Mouse (Mus musculus): ENCODE results near the gene Rab3gap2. TPM values are rescaled to one million over a fixed set of nuclear protein-coding genes. Genes with fewer than 3 reads are reported as not detected.
A peak's percentile ranks its signal among the peaks of the same experiment; 100 is the strongest.

Rab3gap2 gene
- polyA plus RNA-seq, 1 experiment from 2014 or later = 15.8 TPM

- no peak for TF ChIP-seq CTCF (IDR thresholded peaks at IDR 0.05; ENCODE audit: low read depth)
- H3K27me3 ChIP-seq (replicated peaks; ENCODE audit: control insufficient read depth, insufficient read depth, low read length) = no peaks in the 10 kb centered on the region
- H3K4me1 ChIP-seq (replicated peaks; ENCODE audit: control insufficient read depth, insufficient read depth, low read length) = peaks cover 3% of the 10 kb centered on the region; the same call in 1 of the 2 replicates
- no peaks in the 10 kb centered on the region for H3K36me3 ChIP-seq (ENCODE audit: control insufficient read depth, insufficient read depth)
- H3K4me3 ChIP-seq (ENCODE audit: low read depth, low read length) = peak overlapping the region; percentile 95
- peak overlapping the region; percentile 85 for H3K4me2 ChIP-seq (replicated peaks; ENCODE audit: low read depth)
- 1% methylated on average over 23 of the region's 23 CpGs for WGBS
- ATAC-seq = no peak; the same call in 1 of the 2 replicates
- no peaks in the 10 kb centered on the region for H3K9me3 ChIP-seq (ENCODE audit: control insufficient read depth)
- H3K27ac ChIP-seq (ENCODE audit: low read depth, low read length) = peak overlapping the region; percentile 88
- H3K9ac ChIP-seq (ENCODE audit: low read depth, low read length) = peak overlapping the region; percentile 81
Observed at GRCm38 (mm10) chr1:185203196-185203908, 565 bp upstream of the Rab3gap2 start.

- 55% methylated on average over 8 of the region's 8 CpGs for WGBS
- H3K9ac ChIP-seq (ENCODE audit: low read depth, low read length) = 0 out of 2 replicates have a peak overlapping the region, but pooled peaks have one; percentile 7
Observed at GRCm38 (mm10) chr1:185205090-185205489, 1.2 kb downstream of the Rab3gap2 start.

GRCm38 (mm10) chr1:185207851-185208595, 4.1 kb downstream of the Rab3gap2 start:
- no peak overlapping the region for H3K27ac ChIP-seq (ENCODE audit: low read depth, low read length)
- H3K4me1 ChIP-seq (replicated peaks; ENCODE audit: control insufficient read depth, insufficient read depth, low read length) = peaks cover 3% of the 10 kb centered on the region; the same call in 1 of the 2 replicates
- H3K36me3 ChIP-seq (ENCODE audit: control insufficient read depth, insufficient read depth) = no peaks in the 10 kb centered on the region
- no peak for TF ChIP-seq CTCF (IDR thresholded peaks at IDR 0.05; ENCODE audit: low read depth)
- H3K9ac ChIP-seq (ENCODE audit: low read depth, low read length) = no peak overlapping the region
- ATAC-seq = no peak
- WGBS = 76% methylated on average over 13 of the region's 13 CpGs
- no peaks in the 10 kb centered on the region for H3K27me3 ChIP-seq (replicated peaks; ENCODE audit: control insufficient read depth, insufficient read depth, low read length)
- H3K4me3 ChIP-seq (ENCODE audit: low read depth, low read length) = no peak overlapping the region
- no peak overlapping the region for H3K4me2 ChIP-seq (replicated peaks; ENCODE audit: low read depth)
- H3K9me3 ChIP-seq (ENCODE audit: control insufficient read depth) = no peaks in the 10 kb centered on the region

More at GRCm38 (mm10) chr1:185205090-185205489, 1.2 kb downstream of the Rab3gap2 start:
- no peaks in the 10 kb centered on the region for H3K27me3 ChIP-seq (replicated peaks; ENCODE audit: control insufficient read depth, insufficient read depth, low read length)
- H3K4me2 ChIP-seq (replicated peaks; ENCODE audit: low read depth) = peak overlapping the region; percentile 85
- no peak for TF ChIP-seq CTCF (IDR thresholded peaks at IDR 0.05; ENCODE audit: low read depth)
- H3K9me3 ChIP-seq (ENCODE audit: control insufficient read depth) = no peaks in the 10 kb centered on the region
- H3K4me3 ChIP-seq (ENCODE audit: low read depth, low read length) = peak overlapping the region; percentile 95; the same call in 1 of the 2 replicates
- H3K36me3 ChIP-seq (ENCODE audit: control insufficient read depth, insufficient read depth) = no peaks in the 10 kb centered on the region
- H3K4me1 ChIP-seq (replicated peaks; ENCODE audit: control insufficient read depth, insufficient read depth, low read length) = peaks cover 3% of the 10 kb centered on the region; the same call in 1 of the 2 replicates
- H3K27ac ChIP-seq (ENCODE audit: low read depth, low read length) = no peak overlapping the region
- ATAC-seq = no peak

- peaks cover 3% of the 10 kb centered on the region; the same call in 1 of the 2 replicates for H3K4me1 ChIP-seq (replicated peaks; ENCODE audit: control insufficient read depth, insufficient read depth, low read length)
- no peak overlapping the region for H3K9ac ChIP-seq (ENCODE audit: low read depth, low read length)
- WGBS = 87% methylated on average over 8 of the region's 8 CpGs
- H3K27me3 ChIP-seq (replicated peaks; ENCODE audit: control insufficient read depth, insufficient read depth, low read length) = no peaks in the 10 kb centered on the region
- H3K9me3 ChIP-seq (ENCODE audit: control insufficient read depth) = no peaks in the 10 kb centered on the region
- no peak overlapping the region for H3K4me3 ChIP-seq (ENCODE audit: low read depth, low read length)
- no peak overlapping the region for H3K27ac ChIP-seq (ENCODE audit: low read depth, low read length)
- H3K4me2 ChIP-seq (replicated peaks; ENCODE audit: low read depth) = no peak overlapping the region
- no peak for ATAC-seq
- H3K36me3 ChIP-seq (ENCODE audit: control insufficient read depth, insufficient read depth) = no peaks in the 10 kb centered on the region
- no peak for TF ChIP-seq CTCF (IDR thresholded peaks at IDR 0.05; ENCODE audit: low read depth)
Observed at GRCm38 (mm10) chr1:185208766-185209165, 4.8 kb downstream of the Rab3gap2 start.

GRCm38 (mm10) chr1:185209641-185210176, 5.8 kb downstream of the Rab3gap2 start:
- peak; percentile 64 for ATAC-seq
- H3K36me3 ChIP-seq (ENCODE audit: control insufficient read depth, insufficient read depth) = peaks cover 5% of the 10 kb centered on the region; the same call in 1 of the 2 replicates
- no peaks in the 10 kb centered on the region for H3K27me3 ChIP-seq (replicated peaks; ENCODE audit: control insufficient read depth, insufficient read depth, low read length)
- no peak overlapping the region for H3K9ac ChIP-seq (ENCODE audit: low read depth, low read length)
- H3K4me1 ChIP-seq (replicated peaks; ENCODE audit: control insufficient read depth, insufficient read depth, low read length) = peaks cover 3% of the 10 kb centered on the region; the same call in 1 of the 2 replicates
- H3K9me3 ChIP-seq (ENCODE audit: control insufficient read depth) = no peaks in the 10 kb centered on the region
- 34% methylated on average over 8 of the region's 8 CpGs for WGBS
- no peak overlapping the region for H3K4me3 ChIP-seq (ENCODE audit: low read depth, low read length)
- no peak overlapping the region for H3K4me2 ChIP-seq (replicated peaks; ENCODE audit: low read depth)
- no peak overlapping the region; the same call in 1 of the 2 replicates for H3K27ac ChIP-seq (ENCODE audit: low read depth, low read length)
- no peak for TF ChIP-seq CTCF (IDR thresholded peaks at IDR 0.05; ENCODE audit: low read depth)

GRCm38 (mm10) chr1:185216360-185216759, 12.4 kb downstream of the Rab3gap2 start:
- peaks cover 5% of the 10 kb centered on the region; the same call in 1 of the 2 replicates for H3K36me3 ChIP-seq (ENCODE audit: control insufficient read depth, insufficient read depth)
- no peak overlapping the region for H3K4me3 ChIP-seq (ENCODE audit: low read depth, low read length)
- H3K4me1 ChIP-seq (replicated peaks; ENCODE audit: control insufficient read depth, insufficient read depth, low read length) = 0 out of 2 replicates have a peak, but pooled peaks cover 4% of the 10 kb centered on the region
- H3K27ac ChIP-seq (ENCODE audit: low read depth, low read length) = no peak overlapping the region
- H3K9ac ChIP-seq (ENCODE audit: low read depth, low read length) = no peak overlapping the region
- no peak for TF ChIP-seq CTCF (IDR thresholded peaks at IDR 0.05; ENCODE audit: low read depth)
- 27% methylated on average over 5 of the region's 5 CpGs for WGBS
- no peaks in the 10 kb centered on the region for H3K9me3 ChIP-seq (ENCODE audit: control insufficient read depth)
- no peaks in the 10 kb centered on the region for H3K27me3 ChIP-seq (replicated peaks; ENCODE audit: control insufficient read depth, insufficient read depth, low read length)
- ATAC-seq = peak; percentile 41; the same call in 1 of the 2 replicates
- no peak overlapping the region for H3K4me2 ChIP-seq (replicated peaks; ENCODE audit: low read depth)
